In the genomic region with DNA sequence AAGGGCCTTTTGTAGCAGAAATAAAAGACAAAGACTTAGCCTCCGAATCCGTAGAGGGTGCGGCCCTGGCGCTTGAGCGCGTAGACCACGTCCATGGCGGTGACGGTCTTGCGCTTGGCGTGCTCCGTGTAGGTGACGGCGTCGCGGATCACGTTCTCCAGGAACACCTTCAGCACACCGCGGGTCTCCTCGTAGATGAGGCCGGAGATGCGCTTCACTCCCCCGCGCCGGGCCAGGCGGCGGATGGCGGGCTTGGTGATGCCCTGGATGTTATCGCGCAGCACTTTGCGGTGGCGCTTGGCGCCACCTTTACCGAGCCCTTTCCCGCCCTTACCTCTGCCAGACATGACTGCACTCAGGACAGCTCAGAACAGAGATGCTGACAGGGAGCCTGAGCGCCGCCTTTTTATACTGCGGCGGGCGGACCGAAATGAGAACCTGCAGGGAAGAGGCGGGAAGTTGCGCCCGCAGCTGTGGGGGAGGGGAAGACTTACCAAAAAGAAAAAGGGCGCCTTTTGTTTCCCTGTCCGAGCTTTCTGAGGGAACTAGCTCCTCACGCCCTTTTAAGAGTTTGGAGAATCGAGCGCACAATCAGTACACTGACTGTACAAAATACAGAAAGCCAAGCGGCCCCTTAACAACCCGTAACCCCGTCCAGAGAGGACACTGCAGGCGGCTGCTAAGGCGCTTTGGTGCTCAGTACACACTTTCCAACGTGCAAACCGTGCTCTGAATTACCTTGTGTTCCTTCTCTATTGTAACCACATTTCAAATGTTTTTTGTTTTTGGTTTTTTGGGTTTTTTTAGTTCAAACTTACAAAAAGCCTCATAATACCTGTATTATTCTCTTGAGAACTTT, we compare ENCODE assay signal across 8 mouse cellular contexts. TPM values are rescaled to one million over a fixed set of nuclear protein-coding genes. Genes with fewer than 3 reads are reported as not detected.
DNase-seq lines count a peak whose midpoint lies in the region; ATAC-seq lines count a peak whose summit lies in the region.
"Not testable (repeated sequence)": the region's sequence is repeated elsewhere in the genome, so short reads cannot be mapped to it uniquely, and the experiment has no call there.

A gene (minus strand): TSS at position 347 of the 859 bp plus-strand sequence.

- peak; percentile 48 for ATAC-seq in inflammation-experienced regulatory T-cells, adult 6 months

- not testable (repeated sequence) for H3K27me3 ChIP-seq in megakaryocyte, embryonic 14.5 days (replicated peaks)

- not testable (repeated sequence) for H3K36me3 ChIP-seq in megakaryocyte, embryonic 14.5 days (replicated peaks; ENCODE audit: low read length)

- peaks cover 60% of the 10 kb centered on the region for H3K4me1 ChIP-seq in megakaryocyte, embryonic 14.5 days

- peak within 1 kb of the TSS; percentile 87 for H3K4me3 ChIP-seq in megakaryocyte, embryonic 14.5 days (replicated peaks)

- peak; percentile 69 to 76 for DNase-seq in adrenal gland, adult 18-20 months (ENCODE audit: low spot score in 2 of 2)
- peak; percentile 97 for DNase-seq in embryo, embryonic 10.5 days (ENCODE audit: low spot score)
- DNase-seq in gastrocnemius, postnatal 25 days, result peak; percentile 79
- peak; percentile 80 to 95 for DNase-seq in left cerebral cortex, adult 9 months (ENCODE audit: low spot score in 2 of 2)
- DNase-seq in right cerebral cortex, postnatal 10 days (ENCODE audit: low spot score in 2 of 2), result peak; percentile 96
- peak; percentile 93 for DNase-seq in urinary bladder, postnatal 14 days (ENCODE audit: low spot score)

- not testable (repeated sequence) for H3K9me3 ChIP-seq in megakaryocyte, embryonic 14.5 days

RNA-seq across cellular contexts. Expression of the gene that starts here (rescaled TPM):
- total RNA-seq in adrenal gland, adult 18-20 months (2021), result 10 to 100 TPM; 76.7 to 88.9 TPM
- total RNA-seq in gastrocnemius, postnatal 25 days (2021), result 10 to 100 TPM; 31.9 to 37.5 TPM
- 10 to 100 TPM in 1 of 3 experiments, 1 to 10 TPM in 2; 1.5 to 15.3 (median 8.0) TPM for polyA plus RNA-seq in inflammation-experienced regulatory T-cells, adult 6 months (2017; shearing (Covaris generic))
- 53.8 and 106 TPM in 2 replicates for polyA plus RNA-seq in megakaryocyte, embryonic 14.5 days (2012; ENCODE audit: insufficient read depth, low replicate concordance)

Comparison
In these comparisons a context has a peak if more than half of its experiments do, and no peak if none do; other contexts are left out.
1. Peak in every context shown above with its lines: DNase-seq, ATAC-seq and H3K4me3 ChIP-seq.